Mouse (Mus musculus): ENCODE data around the gene Tmem125. TPM values are rescaled to one million over a fixed set of nuclear protein-coding genes. Genes with fewer than 3 reads are reported as not detected.

Gene Tmem125
- 0.23 and 0.54 TPM in 2 replicates for polyA plus RNA-seq (2016; fragmentation: Nextera tagmentation; extraction: Ambion mirVana)

DNA sequence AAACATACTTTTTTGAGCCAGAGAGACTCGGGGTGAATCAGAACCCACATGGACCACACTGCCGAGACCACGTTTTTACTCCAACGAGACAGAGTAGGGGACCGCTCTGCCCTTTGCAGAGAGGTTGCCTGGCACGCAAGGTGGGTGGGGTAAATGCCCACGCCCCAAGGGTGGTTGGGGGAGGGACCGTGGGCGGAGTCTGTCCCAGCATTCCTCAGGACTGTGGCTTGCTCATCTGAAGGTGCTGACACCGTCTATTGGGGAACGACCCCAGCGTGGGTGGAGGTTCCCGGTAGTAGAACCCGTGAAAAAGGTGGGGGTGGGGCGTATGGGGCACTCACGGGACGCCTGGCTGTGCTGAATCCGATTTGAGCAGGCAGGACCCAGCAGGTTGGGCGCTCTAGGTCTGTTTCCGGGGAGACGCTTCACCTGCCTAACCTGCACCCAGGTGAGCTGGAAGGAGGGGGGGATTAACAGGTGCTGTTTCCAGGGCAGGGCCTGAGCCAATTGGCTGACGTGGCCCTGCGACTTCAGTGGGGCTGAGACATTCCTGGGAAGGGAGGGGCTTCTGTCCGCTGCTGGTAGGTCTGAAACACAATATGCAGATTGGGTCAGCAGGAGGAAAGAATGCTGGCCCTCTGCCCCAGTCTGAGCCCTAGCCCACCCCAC is at the start of gene Tmem125:
Gene Tmem125 (minus strand): TSS at position 453 of the 669 bp plus-strand sequence.
- WGBS (ENCODE audit: insufficient replicate concordance): 6% methylated on average over 24 of the region's 24 CpGs
- H3K9me3 ChIP-seq (replicated peaks): peaks cover 2% of the 10 kb centered on the region; the same call in 1 of the 2 replicates
- no peaks in the 10 kb centered on the region for H3K36me3 ChIP-seq
- peaks cover 18% of the 10 kb centered on the region for H3K4me1 ChIP-seq
- peak within 1 kb of the TSS; percentile 43 for H3K4me3 ChIP-seq
- H3K4me2 ChIP-seq: peak within 1 kb of the TSS; percentile 66
- H3K9ac ChIP-seq: peak within 1 kb of the TSS; percentile 30; the same call in 1 of the 2 replicates
- ATAC-seq: peak; percentile 60
- peak within 1 kb of the TSS; percentile 38 for H3K27ac ChIP-seq
- H3K27me3 ChIP-seq (replicated peaks): peaks cover 25% of the 10 kb centered on the region; the same call in 1 of the 2 replicates

DNA sequence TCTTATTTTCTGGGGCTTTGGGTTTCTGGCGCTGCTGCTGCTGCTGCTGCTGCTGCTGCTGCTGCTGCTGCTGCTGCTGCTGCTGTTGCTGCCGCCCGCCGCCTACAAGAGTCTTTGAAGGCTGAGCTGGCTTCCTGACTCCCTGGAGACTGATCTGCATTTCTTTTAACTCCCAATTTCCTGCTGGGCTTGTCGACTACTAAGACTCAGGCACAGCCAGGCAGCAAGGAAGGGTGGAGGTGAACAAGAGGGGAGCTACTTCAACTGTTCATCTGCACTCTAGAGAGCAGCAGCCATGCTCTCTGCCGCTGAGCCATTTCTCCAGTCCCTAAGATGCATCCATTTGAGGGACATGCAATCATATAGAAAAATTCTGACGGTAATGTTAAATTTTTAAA is 45.9 kb upstream of the Tmem125 start:
- Histone ChIP-seq H3K4me3 (no peak overlapping the region), H3K4me2 (no peak overlapping the region), H3K4me1 (no peaks in the 10 kb centered on the region), H3K27ac (no peak overlapping the region), H3K9ac (no peak overlapping the region), H3K27me3 (replicated peaks) (peaks cover 14% of the 10 kb centered on the region), H3K9me3 (replicated peaks) (no peaks in the 10 kb centered on the region), H3K36me3 (no peaks in the 10 kb centered on the region)
- WGBS (ENCODE audit: insufficient replicate concordance): 18% methylated on average over 7 of the region's 7 CpGs
- ATAC-seq: no peak

DNA sequence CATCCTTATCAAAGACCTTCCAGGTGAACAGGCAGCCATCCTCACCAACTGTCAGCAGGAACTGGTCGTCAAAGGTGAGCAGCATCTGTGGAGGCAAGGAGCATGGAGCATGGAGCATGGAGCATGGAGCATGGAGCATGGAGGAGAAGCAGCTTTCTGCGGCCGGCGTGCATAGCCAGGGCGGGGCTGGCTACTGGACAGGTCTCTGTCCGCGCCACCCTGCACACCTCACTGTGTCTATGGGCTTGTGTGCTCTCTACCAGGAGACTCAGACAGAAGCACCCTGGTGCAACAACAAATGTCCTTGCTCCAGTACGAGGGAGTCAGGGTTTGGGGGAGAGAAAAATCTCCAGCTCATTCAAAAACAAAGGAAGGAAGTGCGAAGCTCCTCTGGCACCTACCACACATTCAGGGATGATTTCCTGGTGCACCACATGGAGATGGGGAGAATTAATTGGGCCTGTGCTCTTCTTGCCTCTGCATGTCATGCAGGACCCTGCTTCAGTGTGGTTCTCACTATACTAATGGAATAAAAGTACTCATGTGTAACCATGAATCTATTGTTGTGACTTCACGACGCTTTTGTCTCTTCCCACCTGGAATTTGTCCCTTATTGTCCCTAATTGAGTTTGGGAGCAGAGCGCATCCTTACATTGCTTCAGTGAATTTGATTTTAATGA is 45.3 kb upstream of the Tmem125 start:
- Histone ChIP-seq H3K4me1 (no peaks in the 10 kb centered on the region), H3K9me3 (replicated peaks) (no peaks in the 10 kb centered on the region), H3K27ac (no peak overlapping the region), H3K36me3 (no peaks in the 10 kb centered on the region), H3K9ac (no peak overlapping the region), H3K4me2 (no peak overlapping the region), H3K4me3 (no peak overlapping the region), H3K27me3 (replicated peaks) (peaks cover 14% of the 10 kb centered on the region)
- ATAC-seq: no peak
- WGBS (ENCODE audit: insufficient replicate concordance): 63% methylated on average over 12 of the region's 12 CpGs

DNA sequence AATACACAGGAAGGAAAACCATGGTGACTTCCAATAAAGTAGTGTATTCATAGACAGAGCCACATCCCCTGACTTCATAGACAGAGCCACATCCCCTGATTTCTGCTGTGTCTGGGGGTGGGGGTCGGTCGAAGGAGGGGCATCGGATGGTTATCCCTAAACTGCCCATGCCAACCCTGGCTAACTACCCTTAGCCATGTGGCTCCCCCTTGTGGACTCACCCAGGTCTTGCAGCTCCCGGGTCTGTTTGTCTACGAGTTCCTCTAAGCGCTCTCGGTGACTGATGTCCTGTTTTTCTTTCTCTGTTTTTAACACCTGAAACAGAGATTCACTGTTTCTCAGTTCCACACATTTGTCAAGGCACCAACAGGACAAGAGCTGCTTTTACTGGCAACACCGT is 38.8 kb upstream of the Tmem125 start:
- WGBS (ENCODE audit: insufficient replicate concordance): 80% methylated on average over 8 of the region's 8 CpGs
- ATAC-seq: no peak
- H3K9me3 ChIP-seq (replicated peaks): no peaks in the 10 kb centered on the region

DNA sequence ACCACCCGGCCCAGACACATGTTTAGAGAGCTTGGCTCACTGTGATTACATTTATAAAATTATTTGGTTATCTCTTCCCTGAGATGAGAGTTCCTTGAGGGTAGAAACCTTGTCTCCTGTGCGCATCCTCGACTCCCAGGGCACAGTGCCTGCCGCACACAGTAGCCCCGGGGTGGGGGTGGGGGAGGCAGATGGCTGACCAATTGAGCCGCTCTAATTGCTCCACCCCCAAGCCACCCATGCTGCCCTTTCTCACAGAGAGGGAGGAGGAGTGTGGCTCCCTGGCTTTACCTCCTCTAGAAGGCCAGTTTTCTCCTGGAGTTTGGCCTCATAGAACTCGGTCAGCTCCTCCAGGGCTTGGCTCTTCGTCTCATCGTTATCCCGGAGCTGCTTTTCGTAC is 37.7 kb upstream of the Tmem125 start:
- H3K9ac ChIP-seq: no peak overlapping the region
- H3K27me3 ChIP-seq (replicated peaks): peaks cover 14% of the 10 kb centered on the region
- WGBS (ENCODE audit: insufficient replicate concordance): 56% methylated on average over 11 of the region's 11 CpGs
- no peak overlapping the region for H3K4me2 ChIP-seq
- H3K9me3 ChIP-seq (replicated peaks): no peaks in the 10 kb centered on the region
- no peak overlapping the region for H3K4me3 ChIP-seq
- no peak for ATAC-seq
- H3K36me3 ChIP-seq: no peaks in the 10 kb centered on the region
- H3K27ac ChIP-seq: no peak overlapping the region
- no peaks in the 10 kb centered on the region for H3K4me1 ChIP-seq

More for the DNA sequence above, 38.8 kb upstream of the Tmem125 start:
- Histone ChIP-seq H3K27ac (no peak overlapping the region), H3K4me2 (no peak overlapping the region), H3K9ac (no peak overlapping the region), H3K36me3 (no peaks in the 10 kb centered on the region), H3K4me1 (no peaks in the 10 kb centered on the region), H3K27me3 (replicated peaks) (peaks cover 7% of the 10 kb centered on the region), H3K4me3 (no peak overlapping the region)

DNA sequence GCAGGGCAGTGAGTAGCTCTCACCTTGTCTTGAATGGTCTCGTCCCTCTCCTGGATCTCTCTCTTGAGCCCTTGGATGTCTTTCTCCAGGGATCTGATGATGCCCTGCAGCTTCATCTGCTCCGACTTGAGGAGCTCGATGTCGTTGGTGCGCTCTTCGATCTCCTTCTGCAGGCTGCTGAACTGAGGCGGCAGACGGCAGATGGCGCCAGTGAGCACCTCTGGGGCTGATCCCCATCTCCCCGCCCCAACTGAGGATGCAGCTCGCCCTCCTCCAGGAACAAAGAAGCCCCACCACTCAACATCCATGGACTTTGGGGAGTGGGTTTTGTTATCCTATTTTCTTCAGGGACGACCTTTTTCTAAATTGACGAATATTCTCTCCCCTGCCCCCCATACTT is 35.5 kb upstream of the Tmem125 start:
- no peak overlapping the region for H3K4me2 ChIP-seq
- no peak overlapping the region for H3K27ac ChIP-seq
- ATAC-seq: no peak

DNA sequence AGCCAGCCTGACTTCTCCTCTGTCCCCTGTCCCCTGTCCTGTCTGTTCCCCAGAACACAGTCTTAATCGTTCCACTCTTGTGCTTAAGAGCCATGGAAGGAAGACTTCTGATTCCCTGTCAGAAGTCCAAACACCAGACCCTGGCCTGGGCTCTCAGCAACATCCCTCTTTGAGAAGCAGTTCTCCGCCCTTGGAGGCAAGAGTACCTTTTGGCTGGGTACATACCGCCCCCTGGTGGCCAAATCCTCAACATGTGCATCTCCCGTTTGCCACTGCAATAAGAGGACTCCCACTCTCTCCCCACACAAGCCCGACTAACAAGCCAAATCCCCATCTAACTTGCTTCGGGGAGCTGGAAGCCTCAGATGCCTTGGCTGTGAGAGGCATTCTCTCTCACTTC is 32.3 kb upstream of the Tmem125 start:
- 6% methylated on average over 6 of the region's 6 CpGs for WGBS (ENCODE audit: insufficient replicate concordance)
- no peak overlapping the region for H3K4me3 ChIP-seq
- H3K36me3 ChIP-seq: no peaks in the 10 kb centered on the region
- H3K9ac ChIP-seq: no peak overlapping the region
- peaks cover 66% of the 10 kb centered on the region for H3K27me3 ChIP-seq (replicated peaks)
- H3K9me3 ChIP-seq (replicated peaks): no peaks in the 10 kb centered on the region
- H3K4me2 ChIP-seq: no peak overlapping the region
- H3K27ac ChIP-seq: no peak overlapping the region
- no peaks in the 10 kb centered on the region for H3K4me1 ChIP-seq
- ATAC-seq: 0 out of 2 replicates have a peak, but pooled peaks have one; percentile 42

More for the DNA sequence above, 35.5 kb upstream of the Tmem125 start:
- Histone ChIP-seq H3K4me1 (no peaks in the 10 kb centered on the region), H3K9ac (no peak overlapping the region), H3K4me3 (no peak overlapping the region), H3K9me3 (replicated peaks) (no peaks in the 10 kb centered on the region), H3K36me3 (no peaks in the 10 kb centered on the region), H3K27me3 (replicated peaks) (peaks cover 34% of the 10 kb centered on the region)
- WGBS (ENCODE audit: insufficient replicate concordance): 37% methylated on average over 13 of the region's 13 CpGs

DNA sequence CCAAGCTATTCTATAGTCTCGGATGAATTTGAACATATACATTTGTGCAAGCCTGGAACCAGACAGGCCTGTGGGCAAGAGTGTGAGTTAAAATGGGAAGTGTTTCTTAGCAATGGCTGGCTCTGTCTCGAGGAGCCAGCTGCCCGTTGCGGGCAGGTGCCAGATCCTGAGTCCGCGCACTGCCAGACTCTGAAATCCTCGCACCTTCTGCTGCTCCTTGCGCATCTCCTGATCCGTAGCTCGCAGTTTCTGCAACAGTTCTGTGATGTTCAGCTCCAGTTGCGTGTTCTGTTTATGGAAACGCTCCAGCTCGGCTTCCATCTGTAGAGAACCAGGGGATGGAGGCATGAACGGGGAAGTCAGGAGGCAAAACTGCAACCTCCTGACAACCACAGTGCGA is 27.6 kb upstream of the Tmem125 start:
- Histone ChIP-seq H3K9ac (no peak overlapping the region), H3K9me3 (replicated peaks) (peaks cover 6% of the 10 kb centered on the region; the same call in 1 of the 2 replicates), H3K4me1 (peaks cover 43% of the 10 kb centered on the region), H3K4me3 (no peak overlapping the region), H3K27ac (no peak overlapping the region), H3K36me3 (no peaks in the 10 kb centered on the region), H3K4me2 (no peak overlapping the region), H3K27me3 (replicated peaks) (peaks cover 66% of the 10 kb centered on the region)
- WGBS (ENCODE audit: insufficient replicate concordance): 71% methylated on average over 15 of the region's 15 CpGs
- no peak for ATAC-seq

DNA sequence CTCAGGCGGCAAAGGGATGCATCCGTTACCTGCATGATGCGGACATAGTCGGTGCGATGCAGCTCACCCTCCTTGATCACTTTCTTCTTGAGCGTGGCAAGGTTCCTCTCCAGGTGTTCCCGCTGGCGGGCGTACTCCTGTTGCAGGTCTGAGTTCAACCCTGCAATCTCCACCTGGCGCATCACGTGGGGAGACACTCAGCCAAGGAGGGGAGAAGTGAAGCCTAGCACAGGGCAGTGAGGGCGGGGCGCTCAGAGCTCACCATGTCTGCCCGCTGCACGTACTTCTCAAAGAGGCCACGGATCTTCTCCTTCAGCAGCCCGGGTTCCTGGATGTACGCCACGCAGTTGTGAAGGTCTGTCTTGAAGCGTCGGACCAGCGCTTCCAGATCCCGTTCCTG is 25.5 kb upstream of the Tmem125 start:
- H3K4me3 ChIP-seq: peak overlapping the region; percentile 44
- peaks cover 43% of the 10 kb centered on the region for H3K4me1 ChIP-seq
- H3K4me2 ChIP-seq: peak overlapping the region; percentile 65
- H3K27ac ChIP-seq: peak overlapping the region; percentile 86
- ATAC-seq: peak; percentile 59
- peak overlapping the region; percentile 56 for H3K9ac ChIP-seq
- peaks cover 6% of the 10 kb centered on the region; the same call in 1 of the 2 replicates for H3K9me3 ChIP-seq (replicated peaks)
- H3K36me3 ChIP-seq: no peaks in the 10 kb centered on the region
- peaks cover 50% of the 10 kb centered on the region for H3K27me3 ChIP-seq (replicated peaks)
- 62% methylated on average over 22 of the region's 23 CpGs for WGBS (ENCODE audit: insufficient replicate concordance)

DNA sequence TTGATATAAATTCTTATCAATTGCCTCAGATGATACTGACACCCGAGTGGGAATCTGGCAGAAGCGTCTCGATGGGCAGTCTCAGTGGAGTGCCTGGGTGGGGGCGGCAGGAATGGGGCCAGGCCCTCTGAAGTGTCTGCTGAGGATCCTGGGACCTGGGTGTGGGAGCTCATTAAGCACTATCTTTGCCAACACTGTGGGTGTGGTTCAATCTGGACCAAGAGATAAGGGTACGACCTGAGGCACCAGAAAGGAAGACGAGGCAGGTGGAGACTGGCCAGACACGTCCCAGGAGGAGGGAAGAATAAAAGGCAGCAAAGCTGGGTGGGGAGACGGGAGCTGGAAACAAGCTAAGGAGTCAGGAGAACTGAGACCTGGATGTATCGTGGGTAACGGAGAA is 24.9 kb upstream of the Tmem125 start:
- peak; percentile 96 for ATAC-seq
- H3K27ac ChIP-seq: peak overlapping the region; percentile 86
- H3K4me3 ChIP-seq: peak overlapping the region; percentile 44
- H3K9ac ChIP-seq: peak overlapping the region; percentile 56; the same call in 1 of the 2 replicates
- WGBS (ENCODE audit: insufficient replicate concordance): 22% methylated on average over 10 of the region's 10 CpGs
- H3K4me2 ChIP-seq: peak overlapping the region; percentile 65
- peaks cover 43% of the 10 kb centered on the region for H3K4me1 ChIP-seq
- H3K36me3 ChIP-seq: no peaks in the 10 kb centered on the region
- peaks cover 44% of the 10 kb centered on the region for H3K27me3 ChIP-seq (replicated peaks)
- peaks cover 6% of the 10 kb centered on the region; the same call in 1 of the 2 replicates for H3K9me3 ChIP-seq (replicated peaks)

DNA sequence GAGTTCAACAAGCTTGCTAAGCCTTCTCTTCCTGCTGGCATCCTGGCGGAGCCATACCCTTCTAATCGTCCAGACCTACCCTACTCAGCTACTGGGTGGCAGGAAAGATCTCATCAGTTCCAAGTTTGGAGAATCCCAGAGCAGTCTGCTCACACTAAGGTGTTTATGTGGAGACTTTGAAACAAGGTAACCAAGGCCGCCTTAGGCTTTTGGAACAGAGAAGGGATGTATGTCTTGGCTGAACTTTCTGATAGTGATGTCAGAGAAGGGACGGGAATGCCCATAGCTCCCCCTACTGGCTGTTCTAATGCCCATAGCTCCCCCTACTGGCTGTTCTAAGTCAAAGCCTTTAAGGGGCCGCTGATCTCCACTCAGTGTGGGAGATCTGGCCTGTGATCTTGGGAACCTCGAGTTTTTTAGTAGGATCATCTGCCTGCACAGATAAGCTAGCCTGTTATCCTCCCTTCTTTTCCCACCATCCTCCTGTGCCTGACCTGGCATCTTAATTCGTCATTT is 22.4 kb upstream of the Tmem125 start:
- 31% methylated on average over 7 of the region's 7 CpGs for WGBS (ENCODE audit: insufficient replicate concordance)
- Histone ChIP-seq H3K36me3 (no peaks in the 10 kb centered on the region), H3K27ac (no peak overlapping the region), H3K4me1 (peaks cover 43% of the 10 kb centered on the region), H3K9me3 (replicated peaks) (peaks cover 6% of the 10 kb centered on the region; the same call in 1 of the 2 replicates), H3K27me3 (replicated peaks) (peaks cover 19% of the 10 kb centered on the region), H3K9ac (no peak overlapping the region), H3K4me2 (no peak overlapping the region), H3K4me3 (no peak overlapping the region)
- ATAC-seq: no peak

DNA sequence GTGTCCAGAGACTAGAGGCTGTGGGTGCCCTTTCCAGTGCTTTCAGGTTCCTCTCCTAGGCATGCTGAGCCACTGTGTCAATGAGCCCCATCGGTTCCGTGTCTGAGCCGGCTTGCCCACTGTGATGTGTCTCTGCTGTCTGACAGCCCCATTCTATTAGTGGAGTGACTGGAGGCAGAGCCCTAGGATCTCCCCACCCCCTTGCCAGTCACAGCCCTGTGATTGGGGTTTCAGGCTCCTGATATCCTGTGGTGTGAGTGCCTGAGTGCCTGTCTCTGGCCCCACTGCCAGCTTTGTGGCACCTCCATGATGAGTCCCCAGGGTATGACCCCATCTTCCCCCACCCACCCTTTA is 21.1 kb upstream of the Tmem125 start:
- no peaks in the 10 kb centered on the region for H3K36me3 ChIP-seq
- peaks cover 10% of the 10 kb centered on the region for H3K27me3 ChIP-seq (replicated peaks)
- peaks cover 32% of the 10 kb centered on the region for H3K4me1 ChIP-seq
- no peak for ATAC-seq
- H3K9me3 ChIP-seq (replicated peaks): peaks cover 6% of the 10 kb centered on the region; the same call in 1 of the 2 replicates
- H3K4me3 ChIP-seq: no peak overlapping the region
- no peak overlapping the region for H3K27ac ChIP-seq
- no peak overlapping the region for H3K9ac ChIP-seq
- no peak overlapping the region for H3K4me2 ChIP-seq
- 75% methylated on average over 3 of the region's 3 CpGs for WGBS (ENCODE audit: insufficient replicate concordance)
